Mouse (Mus musculus) bone marrow macrophage, adult 2 months (primary cell): ENCODE measurements around the gene Gtf2i.

Experiments
- CTCF ChIP-seq: IDR thresholded peaks from 2 replicates; pipeline ENCODE4 v1.5.1; 2012; ENCODE audit warnings: low read depth, mild to moderate bottlenecking, low read length, moderate library complexity
- POLR2A ChIP-seq: IDR thresholded peaks from 2 replicates; pipeline ENCODE4 v1.6.1; 2012; ENCODE audit warnings: mild to moderate bottlenecking, low read depth, low read length, borderline replicate concordance

DNA sequence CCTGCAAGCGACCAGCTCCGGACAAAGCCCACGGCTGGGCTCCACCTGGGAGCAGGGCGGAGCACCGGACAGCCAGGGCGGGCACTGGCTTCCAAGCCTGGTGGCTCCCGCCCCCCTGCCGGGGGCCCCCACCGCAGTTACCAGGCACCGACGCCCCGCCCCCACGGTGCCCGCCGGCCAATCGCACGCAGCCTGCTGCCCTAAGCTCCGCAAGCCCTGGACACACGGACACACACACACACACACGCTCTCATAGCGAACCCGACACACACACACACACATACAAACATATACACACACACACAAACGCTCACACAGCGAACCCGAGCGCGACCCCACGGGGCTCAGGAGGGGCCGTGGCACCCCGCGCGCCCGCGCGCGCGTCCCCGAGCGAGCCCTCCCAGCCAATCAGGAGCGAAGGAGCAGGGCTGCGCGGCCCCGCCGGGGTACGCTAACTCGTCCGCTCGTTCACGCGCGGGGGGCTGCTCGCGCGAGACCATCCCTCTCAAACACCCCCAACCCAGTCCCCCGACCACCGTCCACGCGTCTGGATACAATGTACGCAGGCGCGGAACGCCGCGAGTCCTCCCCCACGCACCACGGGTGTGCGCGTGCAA, 1.0 kb downstream of the Gtf2i start:
- TF ChIP-seq CTCF, result no peak
- no peak for TF ChIP-seq POLR2A
